Mouse (Mus musculus): ENCODE data around the gene Gm10153. TPM values are rescaled to one million over a fixed set of nuclear protein-coding genes. Genes with fewer than 3 reads are reported as not detected.

Gm10153 gene
- not detected in 2 replicates for total RNA-seq (2023)

DNA sequence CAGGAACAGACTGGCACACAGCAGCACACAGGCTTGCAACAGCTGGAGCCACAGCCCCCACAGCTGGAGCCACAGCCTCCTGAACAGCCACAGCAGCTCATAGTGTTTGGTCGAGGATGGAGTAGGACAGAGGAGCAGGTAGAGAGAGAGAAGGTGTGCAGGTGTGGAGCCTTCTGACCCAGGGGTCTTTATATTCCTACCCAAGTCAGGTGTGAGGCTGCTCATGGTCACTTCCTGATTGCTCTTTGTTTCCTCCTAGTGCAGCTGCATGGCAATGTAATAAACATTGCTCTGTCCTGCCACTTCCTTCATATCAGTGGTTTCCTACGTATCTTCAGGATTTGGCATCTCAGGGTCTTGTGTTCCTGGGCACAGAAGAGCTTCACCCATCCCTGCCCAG, at the start of gene Gm10153:
Gene Gm10153, minus strand, starts transcription at position 101 of the 400 bp plus-strand sequence.

DNA sequence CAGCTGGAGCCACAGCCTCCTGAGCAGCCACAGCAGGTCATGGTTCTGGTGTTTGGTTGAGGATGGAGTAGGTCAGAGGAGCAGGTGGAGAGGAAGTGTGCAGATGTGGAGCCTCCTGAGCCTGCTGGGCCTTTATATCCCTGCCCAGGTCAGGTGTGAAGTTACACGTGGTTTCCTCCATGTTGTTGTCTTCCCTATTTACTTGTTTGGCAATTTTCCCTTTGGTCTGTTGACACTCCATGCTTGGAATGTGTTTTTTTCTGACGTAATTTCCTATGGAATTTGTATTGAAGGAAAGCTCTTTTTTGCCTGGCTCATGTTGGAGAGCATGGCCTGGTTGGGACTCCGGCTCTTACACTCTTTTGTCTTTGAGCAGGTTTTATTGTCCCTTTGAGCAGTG, 39.7 kb upstream of the Gm10153 start, which contains the start of gene Krtap5-5:
Gene Krtap5-5, minus strand, starts transcription at position 101 of the 400 bp plus-strand sequence.

DNA sequence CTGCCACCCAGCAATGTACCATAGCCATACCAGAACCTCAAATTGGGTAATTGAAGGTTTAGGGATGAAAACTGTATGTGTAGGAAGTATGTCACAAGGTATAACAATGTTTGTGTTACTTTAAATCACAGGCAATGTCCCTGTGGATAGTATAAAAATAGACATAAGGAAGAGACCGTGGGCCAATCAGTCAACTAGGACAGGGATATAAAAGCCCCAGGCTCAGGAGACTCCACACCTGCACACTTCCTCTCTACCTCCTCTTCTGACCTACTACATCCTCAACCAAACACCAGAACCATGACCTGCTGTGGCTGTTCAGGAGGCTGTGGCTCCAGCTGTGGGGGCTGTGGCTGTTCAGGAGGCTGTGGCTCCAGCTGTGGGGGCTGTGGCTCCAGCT, 21.4 kb upstream of the Gm10153 start, which contains the start of gene Gm7579:
Gene Gm7579, plus strand, starts transcription at position 301 of the 400 bp plus-strand sequence.

DNA sequence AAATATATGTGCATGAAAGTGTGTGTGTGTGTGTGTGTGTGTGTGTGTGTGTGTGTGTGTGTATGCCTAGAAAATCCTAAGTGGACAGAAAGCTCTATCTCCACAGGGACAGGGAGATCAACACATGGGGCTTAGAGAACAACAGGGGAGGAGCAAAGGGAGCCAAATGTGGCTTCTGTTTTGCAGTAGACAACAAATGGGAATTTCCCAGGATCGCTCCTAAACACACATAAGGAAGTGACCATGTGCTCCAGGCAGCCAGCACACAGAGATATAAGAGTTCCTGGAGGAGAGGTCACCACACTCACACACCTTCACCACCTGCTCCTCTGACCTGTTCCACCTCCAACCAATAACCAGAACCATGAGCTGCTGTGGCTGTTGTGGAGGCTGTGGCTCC, 10.9 kb upstream of the Gm10153 start, which contains the start of gene Krtap5-3:
Gene Krtap5-3, plus strand, starts transcription at position 301 of the 400 bp plus-strand sequence.

DNA sequence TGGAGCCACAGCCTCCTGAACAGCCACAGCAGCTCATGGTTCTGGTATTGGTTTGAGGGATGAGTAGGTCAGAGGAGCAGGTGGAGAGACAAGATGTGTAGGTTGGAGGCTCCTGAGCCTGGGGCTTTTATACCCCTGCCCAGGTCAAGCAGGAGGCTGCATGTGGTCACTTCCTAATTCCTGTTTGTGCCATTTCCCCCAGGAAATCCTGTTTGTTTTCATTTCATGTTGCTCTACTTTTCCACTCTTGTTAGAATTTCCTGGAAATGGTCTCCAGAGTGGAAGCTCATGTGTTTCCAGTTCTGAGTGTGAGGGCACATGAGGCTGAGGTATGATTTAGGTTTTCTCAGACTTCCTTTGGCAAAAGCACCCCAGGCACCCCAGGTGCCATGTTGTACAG, 14.3 kb downstream of the Gm10153 start, which contains the start of gene Krtap5-2:
Gene Krtap5-2, minus strand, starts transcription at position 101 of the 400 bp plus-strand sequence.

DNA sequence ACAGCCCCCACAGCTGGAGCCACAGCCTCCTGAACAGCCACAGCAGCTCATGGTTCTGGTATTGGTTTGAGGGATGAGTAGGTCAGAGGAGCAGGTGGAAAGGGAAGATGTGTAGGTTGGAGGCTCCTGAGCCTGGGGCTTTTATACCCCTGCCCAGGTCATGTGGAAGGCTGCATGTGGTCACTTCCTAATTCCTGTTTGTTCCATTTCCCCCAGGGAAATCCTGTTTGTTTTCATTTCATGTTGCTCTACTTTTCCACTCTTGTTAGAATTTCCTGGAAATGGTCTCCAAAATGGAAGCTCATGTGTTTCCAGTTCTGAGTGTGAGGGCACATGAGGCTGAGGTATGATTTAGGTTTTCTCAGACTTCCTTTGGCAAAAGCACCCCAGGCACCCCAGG, 24.6 kb downstream of the Gm10153 start, which contains the start of gene Gm4553:
Gene Gm4553, minus strand, starts transcription at position 101 of the 400 bp plus-strand sequence.

DNA sequence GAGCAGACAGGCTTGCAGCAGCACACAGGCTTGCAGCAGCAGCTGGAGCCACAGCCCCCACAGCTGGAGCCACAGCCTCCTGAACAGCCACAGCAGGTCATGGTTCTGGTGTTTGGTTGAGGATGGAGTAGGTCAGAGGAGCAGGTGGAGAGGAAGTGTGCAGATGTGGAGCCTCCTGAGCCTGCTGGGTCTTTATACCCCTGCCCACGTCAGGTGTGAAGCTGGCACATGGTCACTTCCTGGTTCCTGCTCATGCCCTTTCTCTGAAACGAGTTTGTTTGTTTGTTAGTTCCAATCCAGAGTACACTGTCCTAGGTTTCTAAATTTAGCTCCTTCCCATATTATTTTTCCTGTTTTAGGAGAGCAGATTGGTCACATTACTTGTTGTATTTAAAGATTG, 33.2 kb downstream of the Gm10153 start, which contains the start of gene Gm29735:
Gene Gm29735, minus strand, starts transcription at position 101 of the 400 bp plus-strand sequence.

DNA sequence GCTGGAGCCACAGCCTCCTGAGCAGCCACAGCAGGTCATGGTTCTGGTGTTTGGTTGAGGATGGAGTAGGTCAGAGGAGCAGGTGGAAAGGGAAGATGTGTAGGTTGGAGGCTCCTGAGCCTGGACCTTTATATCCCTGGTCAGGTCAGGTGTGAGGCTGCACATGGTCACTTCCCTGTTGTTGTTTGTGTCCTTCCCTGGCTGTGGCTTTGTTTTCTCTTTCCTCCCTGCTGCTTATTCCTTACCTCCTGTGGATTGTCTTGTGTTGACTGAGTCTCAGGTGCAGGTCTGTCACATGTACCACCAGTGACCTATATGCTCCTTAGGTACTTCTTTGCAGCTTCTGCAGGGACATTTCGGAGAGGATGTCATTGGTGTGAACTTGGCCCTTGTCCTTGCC, 45.7 kb downstream of the Gm10153 start, which contains the start of gene Gm45337:
Gene Gm45337, minus strand, starts transcription at position 101 of the 400 bp plus-strand sequence.

Other genes with a start within 250 kb of the Gm10153 start
- not detected in 2 replicates for gene Brsk2, start 240.6 kb downstream of the Gm10153 start, total RNA-seq (2023)
- 36.0 and 67.4 TPM in 2 replicates for gene Mob2, start 129.3 kb downstream of the Gm10153 start, total RNA-seq (2023)
- 1.3 and 1.5 TPM in 2 replicates for gene Dusp8, start 94.5 kb downstream of the Gm10153 start, total RNA-seq (2023)
- gene Gm45618, start 69.7 kb downstream of the Gm10153 start, total RNA-seq (2023) = not detected in 2 replicates
- gene Gm39115, start 54.4 kb downstream of the Gm10153 start, total RNA-seq (2023) = not detected in 2 replicates
- gene Gm45337, start 45.8 kb downstream of the Gm10153 start, total RNA-seq (2023) = not detected in 2 replicates
- gene Gm29735, start 33.3 kb downstream of the Gm10153 start, total RNA-seq (2023) = not detected in 2 replicates
- not detected in 2 replicates for gene Gm4553, start 24.6 kb downstream of the Gm10153 start, total RNA-seq (2023)
- not detected in 2 replicates for gene Krtap5-2, start 14.4 kb downstream of the Gm10153 start, total RNA-seq (2023)
- gene Krtap5-3, start 11.0 kb upstream of the Gm10153 start, total RNA-seq (2023) = not detected in 2 replicates
- not detected in 2 replicates for gene Gm7579, start 21.5 kb upstream of the Gm10153 start, total RNA-seq (2023)
- not detected in 2 replicates for gene Krtap5-5, start 39.6 kb upstream of the Gm10153 start, total RNA-seq (2023)
- not detected in 2 replicates for gene Gm40460, start 50.7 kb upstream of the Gm10153 start, total RNA-seq (2023)
- gene Gm2431, start 68.0 kb upstream of the Gm10153 start, total RNA-seq (2023) = not detected in 2 replicates
- gene Gm4559, start 84.0 kb upstream of the Gm10153 start, total RNA-seq (2023) = not detected in 2 replicates
- gene Krtap5-1, start 106.7 kb upstream of the Gm10153 start, total RNA-seq (2023) = not detected in 2 replicates
- gene Krtap5-4, start 113.2 kb upstream of the Gm10153 start, total RNA-seq (2023) = not detected in 2 replicates
- 13.6 and 13.7 TPM in 2 replicates for gene Ifitm10, start 183.4 kb upstream of the Gm10153 start, total RNA-seq (2023)
- gene Gm49369, start 192.3 kb upstream of the Gm10153 start, total RNA-seq (2023) = 9.5 TPM in 1 of 2 replicates, not detected in the other
- 760 and 974 TPM in 2 replicates for gene Ctsd, start 197.6 kb upstream of the Gm10153 start, total RNA-seq (2023)
- gene Syt8, start 244.5 kb upstream of the Gm10153 start, total RNA-seq (2023) = 5.8 and 7.4 TPM in 2 replicates